Mouse (Mus musculus): ENCODE measurements around the gene Olfr960.

Gene Olfr960

GRCm38 (mm10) chr9:39621073-39621472, at the start of gene Olfr960:
Gene Olfr960, plus strand, starts transcription at chr9:39621373.
- DNase-seq (ENCODE audit: low spot score in 2 of 2) = no peak

GRCm38 (mm10) chr9:39575469-39575868, 45.7 kb upstream of the Olfr960 start, which contains the start of gene Olfr959:
Gene Olfr959, minus strand, starts transcription at chr9:39575569.
- no peak for DNase-seq (ENCODE audit: low spot score in 2 of 2)

GRCm38 (mm10) chr9:39577050-39577449, 44.1 kb upstream of the Olfr960 start:
- DNase-seq (ENCODE audit: low spot score in 2 of 2) = no peak

- no peak for DNase-seq (ENCODE audit: low spot score in 2 of 2)
Measured at GRCm38 (mm10) chr9:39602536-39603332, 18.4 kb upstream of the Olfr960 start.

- DNase-seq (ENCODE audit: low spot score in 2 of 2) = no peak
Measured at GRCm38 (mm10) chr9:39603333-39603845, 17.8 kb upstream of the Olfr960 start.

- DNase-seq (ENCODE audit: low spot score in 2 of 2) = no peak
Measured at GRCm38 (mm10) chr9:39603999-39604453, 17.1 kb upstream of the Olfr960 start, which contains the start of gene AW551984. Gene AW551984, minus strand, starts transcription at chr9:39604403.

GRCm38 (mm10) chr9:39608497-39608896, 12.7 kb upstream of the Olfr960 start:
- no peak for DNase-seq (ENCODE audit: low spot score in 2 of 2)

GRCm38 (mm10) chr9:39610355-39610754, 10.8 kb upstream of the Olfr960 start, which contains the start of gene Olfr148:
Gene Olfr148, plus strand, starts transcription at chr9:39610655.
- no peak for DNase-seq (ENCODE audit: low spot score in 2 of 2)

- DNase-seq (ENCODE audit: low spot score in 2 of 2) = no peak
Measured at GRCm38 (mm10) chr9:39611953-39612352, 9.2 kb upstream of the Olfr960 start.

- DNase-seq (ENCODE audit: low spot score in 2 of 2) = no peak
Measured at GRCm38 (mm10) chr9:39623783-39624182, 2.6 kb downstream of the Olfr960 start.

GRCm38 (mm10) chr9:39624711-39625110, 3.5 kb downstream of the Olfr960 start:
- DNase-seq (ENCODE audit: low spot score in 2 of 2) = no peak

- no peak for DNase-seq (ENCODE audit: low spot score in 2 of 2)
Measured at GRCm38 (mm10) chr9:39629069-39629468, 7.9 kb downstream of the Olfr960 start.

GRCm38 (mm10) chr9:39633913-39634594, 12.9 kb downstream of the Olfr960 start:
- DNase-seq (ENCODE audit: low spot score in 2 of 2) = no peak

- no peak for DNase-seq (ENCODE audit: low spot score in 2 of 2)
Measured at GRCm38 (mm10) chr9:39644785-39645184, 23.6 kb downstream of the Olfr960 start, which contains the start of gene Olfr961. Gene Olfr961, plus strand, starts transcription at chr9:39645085.

GRCm38 (mm10) chr9:39647382-39647781, 26.2 kb downstream of the Olfr960 start:
- DNase-seq (ENCODE audit: low spot score in 2 of 2) = no peak

GRCm38 (mm10) chr9:39654756-39655396, 33.7 kb downstream of the Olfr960 start:
- no peak for DNase-seq (ENCODE audit: low spot score in 2 of 2)

GRCm38 (mm10) chr9:39666905-39667304, 45.7 kb downstream of the Olfr960 start, which contains the start of gene Olfr963:
Gene Olfr963, plus strand, starts transcription at chr9:39667205.
- DNase-seq (ENCODE audit: low spot score in 2 of 2) = no peak

GRCm38 (mm10) chr9:39669723-39670122, 48.5 kb downstream of the Olfr960 start:
- no peak for DNase-seq (ENCODE audit: low spot score in 2 of 2)

Measured in natural killer cell, adult 2 months (primary cell).